Mouse (Mus musculus): ENCODE measurements around the gene Tcf23.

Gene Tcf23

DNA sequence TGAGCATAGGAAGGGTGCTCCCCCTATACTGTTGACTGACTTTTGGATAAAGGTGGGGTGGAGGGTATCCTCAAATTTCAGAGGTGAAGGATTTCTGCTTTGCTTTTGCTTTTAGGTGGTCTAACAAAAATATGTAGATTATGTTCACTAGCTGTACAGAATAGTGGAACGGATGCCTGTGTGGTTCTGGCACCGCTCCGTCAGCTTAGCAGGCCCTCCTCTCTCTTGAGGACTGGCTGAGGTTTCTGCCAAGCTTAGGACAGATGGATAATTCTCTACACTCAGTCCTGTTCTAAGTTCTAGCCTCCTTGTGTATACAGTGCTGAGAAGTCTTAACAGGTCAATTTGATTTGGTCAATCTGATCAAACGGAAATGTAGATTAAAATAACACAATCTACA, 18.0 kb upstream of the Tcf23 start:
- DNase-seq = no peak

DNA sequence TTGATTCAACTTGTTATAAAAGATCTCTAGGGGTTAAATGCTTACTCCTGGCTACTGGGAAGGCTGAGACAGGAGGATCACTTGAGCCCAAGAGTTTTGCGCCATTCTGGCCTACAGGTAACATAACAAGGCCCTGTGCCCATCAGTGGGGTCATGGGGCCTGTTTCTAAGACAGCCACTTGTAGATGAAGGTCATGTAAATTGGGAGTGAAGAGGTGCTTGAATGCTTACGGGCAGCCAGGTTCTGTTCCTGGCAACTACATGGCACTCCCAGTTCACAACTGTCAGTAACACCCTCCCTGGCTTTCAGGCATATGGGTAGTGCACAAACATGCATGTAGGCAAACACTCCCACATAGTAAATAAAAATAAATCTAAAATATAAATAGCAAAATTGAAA, 17.5 kb upstream of the Tcf23 start:
- no peak for DNase-seq

DNA sequence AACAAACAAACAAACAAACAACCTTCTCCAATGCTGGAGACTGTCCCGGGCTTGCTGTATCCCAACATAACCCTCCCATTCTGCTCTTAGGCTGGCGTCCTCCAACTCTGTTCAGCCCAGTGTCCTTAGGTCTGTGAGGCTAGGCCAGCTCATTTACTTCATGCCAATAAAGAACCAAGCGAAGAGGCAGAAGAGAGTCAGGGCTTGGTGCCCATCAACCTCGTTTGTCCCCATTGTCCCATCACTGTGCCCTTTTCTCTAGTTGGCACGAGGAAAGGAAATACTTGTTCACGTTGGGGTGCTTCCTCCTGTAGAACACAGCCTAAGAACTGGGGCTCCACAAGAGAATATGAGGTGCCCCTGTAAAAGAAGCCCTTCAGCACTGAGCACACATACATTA, 16.8 kb upstream of the Tcf23 start:
- DNase-seq = no peak

DNA sequence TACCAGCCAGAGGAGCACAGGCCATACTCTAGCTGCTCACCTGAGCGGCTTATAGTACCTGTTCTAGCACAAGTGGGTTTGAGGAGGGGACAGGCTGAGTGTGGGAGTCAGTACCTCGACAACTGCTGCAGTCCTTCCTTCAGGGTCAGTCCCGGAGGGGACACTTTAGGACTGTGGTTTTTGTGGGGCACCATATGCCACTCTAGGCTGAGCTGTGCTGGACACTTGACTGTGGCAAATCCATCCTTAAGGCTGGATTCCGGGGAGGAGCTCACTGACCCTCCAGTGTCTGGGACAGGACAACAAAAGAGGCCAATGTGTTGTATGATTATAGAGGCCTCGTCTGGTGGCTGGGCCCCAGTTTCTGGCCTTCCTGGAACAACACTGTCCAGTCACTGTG, 15.9 kb upstream of the Tcf23 start:
- no peak for DNase-seq

- DNase-seq = no peak
Measured at GRCm38 (mm10) chr5:30954065-30954464, 14.4 kb upstream of the Tcf23 start.

DNA sequence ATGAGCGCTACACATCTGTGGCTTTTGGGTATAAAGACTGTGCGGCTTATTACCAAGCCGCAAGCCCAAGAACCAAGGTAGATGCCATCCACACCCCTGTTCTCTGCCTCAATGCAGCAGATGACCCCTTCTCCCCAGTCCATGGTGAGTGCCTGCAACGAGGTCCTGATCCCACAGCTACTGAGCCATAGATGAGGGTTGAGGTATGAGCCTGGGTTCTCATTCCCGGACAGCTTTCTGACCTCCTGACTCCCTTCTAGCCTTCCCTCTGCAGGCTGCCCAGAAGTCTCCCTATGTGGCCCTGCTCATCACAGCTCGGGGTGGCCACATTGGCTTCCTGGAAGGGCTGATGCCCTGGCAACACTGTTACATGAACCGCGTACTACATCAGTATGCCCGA, 13.9 kb upstream of the Tcf23 start:
- no peak for DNase-seq

DNA sequence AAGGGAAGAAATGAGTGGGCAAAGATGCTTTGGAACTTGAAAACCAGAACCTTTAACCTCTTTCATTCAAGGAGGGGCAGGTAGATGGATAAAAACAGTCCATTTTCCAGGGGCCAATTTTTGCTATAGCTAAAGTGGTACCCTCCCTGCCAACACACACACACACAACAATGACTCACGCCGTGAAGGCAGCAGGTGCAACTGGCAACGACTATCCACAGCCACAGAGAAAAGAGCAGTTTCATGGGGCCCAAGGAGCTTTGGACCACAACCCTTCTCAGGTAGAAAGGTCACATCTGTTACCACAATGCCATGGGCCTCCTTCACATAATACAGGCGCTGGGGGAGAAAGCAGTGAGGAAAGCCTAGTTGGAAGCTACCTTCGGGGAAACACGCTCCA, 12.7 kb upstream of the Tcf23 start:
- DNase-seq = no peak

- no peak for DNase-seq
Measured at GRCm38 (mm10) chr5:30957891-30958290, 10.6 kb upstream of the Tcf23 start.

DNA sequence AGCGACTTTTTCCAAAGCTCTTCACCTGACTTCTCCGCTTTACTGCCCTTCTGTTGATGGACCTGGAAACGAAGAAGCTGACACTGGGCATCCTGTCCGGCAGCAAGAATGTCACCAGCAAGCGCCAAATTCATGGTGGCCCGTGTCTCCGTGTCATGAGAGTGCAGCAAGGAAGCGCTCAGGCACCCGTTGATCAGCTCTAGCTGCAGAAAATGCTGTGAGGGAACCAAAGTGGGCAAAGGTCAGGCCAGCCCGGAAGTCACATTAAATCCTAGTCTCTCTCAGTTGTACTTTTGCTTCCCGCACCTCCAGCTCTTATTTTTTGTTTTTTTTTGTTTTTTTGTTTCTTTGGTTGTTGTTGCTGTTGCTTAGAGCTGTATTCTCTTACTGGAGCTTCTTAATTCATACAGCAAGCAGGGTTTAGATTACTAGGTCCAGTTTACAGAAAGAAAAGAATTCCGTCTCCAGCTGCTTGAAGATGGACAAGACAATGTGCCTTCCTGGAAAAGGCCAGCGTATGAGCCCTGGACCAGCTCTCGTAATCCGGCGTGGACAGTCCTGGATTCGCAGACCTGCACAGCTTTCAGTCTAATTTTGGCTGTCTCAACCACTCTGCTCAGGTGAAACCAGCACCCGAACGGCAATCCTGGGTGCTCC, 9.1 kb upstream of the Tcf23 start:
- DNase-seq = no peak

DNA sequence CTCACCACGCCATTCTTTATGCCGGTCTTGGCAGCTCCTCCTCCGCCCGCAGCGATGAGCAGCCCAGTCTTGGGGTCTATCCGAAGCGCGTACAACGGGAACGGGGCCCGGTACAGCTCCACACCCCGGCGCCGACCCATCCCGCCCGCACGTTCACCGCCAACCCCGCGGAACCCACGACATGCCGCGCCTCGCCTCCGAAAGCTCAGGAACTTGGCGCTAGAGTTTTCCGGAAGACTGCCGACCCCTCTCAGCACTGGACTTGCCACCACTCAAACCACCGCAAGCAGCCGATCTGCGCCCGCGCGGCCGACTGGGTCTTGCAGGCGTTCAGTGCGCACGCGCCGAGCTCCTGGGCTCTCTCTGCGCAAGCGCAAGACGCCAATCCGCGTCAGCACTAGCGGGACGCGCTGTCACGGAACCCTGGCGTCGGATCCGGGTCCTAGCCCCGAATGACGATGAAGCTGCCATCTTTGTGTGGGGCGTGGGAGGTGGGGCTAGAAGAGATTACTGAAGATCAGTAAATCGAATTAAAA, 8.4 kb upstream of the Tcf23 start, which contains the start of gene Preb:
Gene Preb (minus strand): TSS at position 396 of the 536 bp plus-strand sequence.
- DNase-seq = peak; percentile 99

DNA sequence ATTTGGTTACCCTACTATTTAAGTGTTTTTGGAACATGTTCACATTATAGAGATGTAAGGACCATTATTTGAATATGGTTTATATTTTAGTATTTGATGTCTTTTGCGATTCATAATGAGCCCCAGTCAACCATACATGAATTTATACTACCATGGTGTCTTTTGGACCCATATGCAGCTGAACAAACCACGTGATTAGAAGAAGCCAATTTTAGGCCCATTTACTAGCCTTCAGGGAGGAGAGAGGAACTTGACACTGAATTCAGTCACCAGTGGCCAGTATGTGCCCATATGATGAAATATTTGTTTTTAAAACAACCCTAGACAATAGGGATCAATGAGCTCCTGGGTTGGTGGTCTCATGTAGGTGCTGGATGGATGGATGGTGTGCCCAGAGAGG, 7.6 kb upstream of the Tcf23 start:
- DNase-seq = no peak

DNA sequence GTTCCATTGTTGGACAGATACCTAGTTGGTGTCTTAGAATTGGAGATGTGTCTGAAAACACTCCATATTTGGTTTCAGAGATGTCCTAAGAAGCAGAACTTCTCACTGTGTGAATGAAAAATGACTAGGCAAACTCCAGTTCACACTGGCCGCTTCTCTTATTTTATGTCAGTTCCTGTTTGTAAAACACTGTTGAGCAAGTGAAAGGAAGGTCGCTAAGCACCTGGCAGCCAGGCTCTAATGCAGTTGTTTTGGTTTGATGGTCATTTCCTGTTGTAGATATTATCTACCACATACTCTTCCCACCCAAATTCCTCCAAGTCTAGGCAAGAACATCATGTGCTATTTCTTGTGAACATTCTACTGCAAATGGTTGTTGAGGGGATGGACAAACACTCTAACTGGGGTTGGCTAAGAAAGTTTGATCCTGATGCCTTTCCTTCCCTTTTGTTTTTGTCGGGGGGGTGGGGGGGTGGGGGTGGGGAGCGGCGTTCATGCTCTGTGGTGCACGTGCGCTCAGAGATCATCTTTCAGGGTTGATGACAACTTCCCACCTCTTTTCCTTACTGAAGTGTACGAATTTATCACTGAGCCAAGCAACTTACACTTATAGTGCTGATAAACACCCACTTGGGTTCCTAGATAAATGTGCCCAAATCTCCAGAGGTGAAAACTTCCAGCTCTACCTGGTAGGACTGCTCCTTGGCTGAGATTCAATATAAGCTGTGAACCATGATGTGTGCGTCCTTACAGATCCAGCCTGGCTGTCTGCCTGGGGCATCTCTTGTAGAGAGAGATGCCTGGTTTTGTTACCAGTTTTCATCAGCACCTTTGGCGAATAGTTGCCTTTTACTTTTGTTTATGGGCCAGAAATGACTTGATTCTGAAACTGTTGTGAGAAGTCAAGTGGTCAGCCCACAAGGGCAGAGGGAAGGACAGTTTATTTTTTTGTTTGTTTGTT, 6.6 kb upstream of the Tcf23 start:
- no peak for DNase-seq

DNA sequence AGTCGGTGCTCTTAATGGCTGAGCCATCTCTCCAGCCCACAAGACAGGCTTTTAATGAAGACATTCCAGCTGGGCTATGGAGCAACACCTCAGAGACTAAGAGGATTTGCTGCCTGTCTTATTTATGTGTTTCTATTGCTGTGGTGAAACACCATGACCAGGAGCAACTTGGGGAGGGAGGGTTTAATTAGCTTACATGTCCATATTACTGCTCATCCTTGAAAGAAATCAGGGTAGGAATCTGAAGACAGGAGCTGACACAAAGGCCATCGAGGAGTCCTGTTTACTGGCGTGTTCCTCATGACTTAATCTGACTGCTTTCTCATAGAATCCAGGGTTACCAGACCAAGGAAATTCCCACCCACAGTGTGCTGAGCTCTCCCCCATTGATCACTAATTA, 4.5 kb upstream of the Tcf23 start:
- DNase-seq = no peak

DNA sequence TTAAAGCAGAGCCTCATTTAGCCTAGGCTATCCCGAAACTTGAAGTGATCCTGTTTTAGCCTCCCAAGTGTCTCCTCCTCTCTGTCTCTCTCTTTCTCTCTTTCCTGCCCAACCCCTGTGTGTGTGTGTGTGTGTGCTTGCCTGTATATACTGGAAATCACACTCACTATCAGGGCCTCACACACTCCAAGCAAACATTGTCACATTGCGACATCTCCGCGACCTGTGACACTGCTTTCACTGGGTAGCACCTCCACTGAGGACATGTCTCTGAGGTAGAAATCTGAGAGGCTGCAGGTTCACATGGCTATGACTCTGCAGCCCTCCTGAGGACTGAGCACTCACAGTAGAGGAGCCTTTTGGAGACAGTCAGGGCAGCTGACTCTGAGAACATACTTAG, 2.3 kb upstream of the Tcf23 start:
- DNase-seq = no peak

DNA sequence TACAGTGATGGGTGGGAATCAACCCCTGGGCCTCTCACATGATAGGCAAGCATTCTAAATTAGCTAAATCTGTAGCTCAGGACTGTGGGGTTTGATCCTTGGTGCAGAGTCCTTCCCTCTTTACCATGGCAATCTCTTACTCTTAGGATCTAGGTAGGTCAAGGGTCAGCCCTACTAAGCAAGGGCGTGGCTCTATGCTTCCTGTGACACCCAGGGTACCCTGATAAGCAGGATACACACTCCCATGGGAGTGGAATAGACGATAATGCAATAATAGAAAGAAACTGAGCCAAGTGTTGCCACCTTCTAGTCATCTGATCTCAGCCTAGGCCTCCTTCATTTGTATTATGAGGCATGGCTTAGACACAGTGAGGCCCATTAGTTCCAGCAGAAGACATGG, 978 bp downstream of the Tcf23 start:
- DNase-seq = no peak

- no peak for DNase-seq
Measured at GRCm38 (mm10) chr5:30974870-30975656, 6.6 kb downstream of the Tcf23 start.

- peak; percentile 36 for DNase-seq
Measured at GRCm38 (mm10) chr5:30982357-30982756, 13.9 kb downstream of the Tcf23 start.

DNA sequence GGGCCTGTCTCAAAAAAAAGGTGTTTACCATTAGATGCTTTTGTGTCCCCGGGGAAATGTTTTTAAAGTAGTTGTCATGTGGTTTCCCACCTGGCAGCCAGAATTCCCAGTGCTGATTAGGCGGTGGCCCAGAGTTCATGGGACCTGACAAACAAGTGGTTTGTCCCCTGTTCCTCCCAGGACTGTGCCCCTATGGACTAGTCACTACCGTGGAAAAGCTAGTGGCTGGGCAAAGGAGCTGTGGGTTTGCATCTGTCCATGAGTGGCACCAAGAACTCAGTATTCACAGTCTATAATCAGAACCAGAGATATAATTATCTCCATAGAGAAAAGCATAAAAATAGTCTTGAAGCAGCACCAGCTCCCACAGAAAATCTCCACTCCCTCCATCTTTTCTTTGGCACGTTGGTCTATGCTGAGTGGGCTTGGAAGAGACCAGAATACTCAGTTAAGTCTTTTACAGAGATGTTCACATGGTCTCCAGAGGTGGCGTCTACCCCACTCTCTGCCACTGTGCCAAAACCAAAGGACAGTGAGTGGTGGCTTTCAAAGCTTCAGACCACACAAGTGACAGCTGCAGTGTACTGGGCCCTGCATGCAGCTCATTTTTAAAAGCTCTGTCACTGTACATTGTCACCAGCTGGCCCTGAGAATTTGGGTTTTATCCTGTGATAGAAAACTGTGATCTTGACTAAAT, 24.7 kb downstream of the Tcf23 start:
- no peak for DNase-seq

DNA sequence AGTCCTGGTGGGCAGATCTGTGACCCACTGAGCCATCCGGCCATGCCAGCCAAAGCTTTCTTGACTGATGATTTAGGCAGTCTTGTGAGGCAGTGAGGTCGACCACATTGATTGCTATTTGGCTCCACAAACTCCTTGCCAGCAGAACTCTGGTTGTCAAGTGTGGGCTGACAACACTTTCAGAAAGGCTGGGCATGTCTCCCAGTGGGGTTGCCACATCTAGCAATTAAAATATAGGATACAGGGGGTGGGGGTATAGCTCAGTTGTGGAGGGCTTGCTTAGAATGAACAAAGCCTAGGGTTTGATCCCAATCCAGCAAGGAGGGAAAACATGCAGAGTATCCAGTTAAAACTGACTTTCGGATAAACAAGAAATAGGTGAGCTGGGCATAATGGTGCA, 25.6 kb downstream of the Tcf23 start:
- no peak for DNase-seq

DNA sequence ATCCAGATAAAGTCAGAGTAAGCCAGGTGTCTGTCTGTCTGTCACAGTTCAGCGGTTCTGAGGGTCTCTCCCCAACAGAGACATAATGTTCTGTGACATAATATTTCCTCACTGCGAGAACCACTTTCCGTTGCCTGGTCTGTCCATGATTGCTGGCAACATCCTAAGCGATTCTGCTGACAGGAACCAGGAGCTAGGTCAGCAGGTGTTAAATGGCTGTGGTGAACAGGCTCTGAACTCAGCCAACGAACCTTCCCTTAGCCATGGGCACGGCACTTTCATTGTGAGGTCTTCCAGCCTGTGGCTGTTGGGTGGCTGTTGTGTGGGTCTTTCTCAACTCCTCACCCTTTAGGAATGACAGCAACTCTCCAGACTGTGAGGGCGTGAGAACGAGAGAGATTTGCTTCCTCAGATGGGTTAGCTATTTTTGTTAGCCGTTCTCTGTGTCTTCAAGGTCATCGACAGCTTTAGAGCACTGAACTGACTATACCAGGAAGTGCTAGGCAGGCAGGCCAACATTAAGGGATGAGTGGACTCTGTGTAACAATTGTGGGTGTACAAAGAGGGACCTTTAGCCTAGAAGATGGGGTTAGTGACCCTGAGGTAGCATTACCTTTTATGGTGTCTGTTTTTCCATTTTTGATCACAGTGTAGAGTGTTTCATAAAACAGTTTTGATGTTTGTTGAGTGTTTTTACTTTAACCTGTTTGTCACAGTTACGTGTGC, 26.6 kb downstream of the Tcf23 start:
- no peak for DNase-seq

DNA sequence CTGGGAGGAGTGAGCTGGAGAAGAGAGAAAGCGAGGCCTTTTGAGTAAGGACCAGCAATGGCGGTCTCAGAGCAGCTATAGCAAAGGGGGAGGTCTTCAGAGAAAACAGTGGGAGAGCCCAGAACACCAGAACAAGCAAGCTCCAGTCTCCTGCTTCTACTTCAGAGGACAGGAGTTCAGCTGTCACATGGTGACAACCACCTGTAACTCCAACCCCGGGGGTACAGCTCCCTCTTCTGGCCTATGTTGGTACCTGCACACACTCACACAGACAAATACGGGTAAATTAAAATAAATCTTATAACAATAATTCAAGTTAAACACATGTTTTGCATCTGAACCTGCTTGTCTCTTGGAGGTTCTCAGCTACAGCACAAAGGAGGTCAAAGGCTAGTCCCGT, 29.8 kb downstream of the Tcf23 start:
- DNase-seq = peak; percentile 51

- DNase-seq = no peak
Measured at GRCm38 (mm10) chr5:30999324-30999723, 30.9 kb downstream of the Tcf23 start.
